Mouse (Mus musculus) cerebellum, postnatal 25 days (tissue): ENCODE measurements at regions not wholly inside any gene's neighbourhood (a gene's known extent, or its start where the extent isn't known, plus 50 kb on each side); places are given as distances from the start of the nearest gene placed in this dataset.

ENCODE experiments used
- DNase-seq, 2 experiments: peaks; one replicate each; pipeline ENCODE4 v3.0.0; 2021; ENCODE audit warnings: mixed read lengths in 2 of 2

GRCm38 (mm10) chr11:89145281-89145945, 71.8 kb downstream of the Gm525 start:
- peak; percentile 13 to 17 for DNase-seq

DNA sequence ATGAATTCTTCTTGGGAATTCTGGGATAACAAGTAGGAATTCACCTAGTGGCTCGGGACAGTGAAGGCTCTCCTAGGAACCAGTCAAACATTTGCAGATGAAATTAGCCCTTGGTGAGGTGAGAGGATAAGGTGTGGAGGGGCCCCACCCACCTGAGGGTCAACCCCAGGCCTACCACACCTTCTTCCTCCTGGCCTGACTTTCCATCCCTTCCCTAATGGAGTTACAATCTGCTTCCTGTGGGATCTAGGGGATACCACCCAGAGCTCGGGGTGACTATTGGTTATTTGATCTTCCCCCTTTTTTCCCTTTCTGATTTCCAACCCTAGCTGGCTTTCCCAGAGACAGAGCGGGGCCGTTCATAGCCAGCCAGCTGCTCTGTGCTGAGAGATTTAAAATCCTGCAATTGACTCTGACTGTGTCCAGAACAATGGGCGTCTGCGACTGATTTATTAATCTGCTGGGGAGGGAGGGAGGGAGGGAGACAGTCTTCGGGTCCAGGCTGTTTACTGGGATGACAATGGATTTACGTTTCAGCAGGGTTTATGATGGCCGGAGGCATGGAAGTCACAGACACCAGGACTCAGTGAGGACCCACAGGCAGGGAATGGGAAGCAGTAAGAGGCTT, 69.0 kb downstream of the Gm525 start:
- no peak for DNase-seq
